Mouse (Mus musculus): ENCODE measurements around the gene Zmym6. TPM values are rescaled to one million over a fixed set of nuclear protein-coding genes. Genes with fewer than 3 reads are reported as not detected.

Zmym6 gene
- total RNA-seq, 2 experiments from 2014 or later = 12.4 to 20.7 TPM

GRCm38 (mm10) chr4:127110570-127110969, 33.4 kb downstream of the Zmym6 start:
- ATAC-seq (replicated peaks; ENCODE audit: poor library complexity, severe bottlenecking) = no peak

GRCm38 (mm10) chr4:127123391-127123790, 46.2 kb downstream of the Zmym6 start, which contains the start of gene Tmem35b:
Gene Tmem35b, plus strand, starts transcription at chr4:127123691.
- no peak for ATAC-seq (replicated peaks; ENCODE audit: poor library complexity, severe bottlenecking)

- no peak for ATAC-seq (replicated peaks; ENCODE audit: poor library complexity, severe bottlenecking)
Observed at GRCm38 (mm10) chr4:127124331-127124730, 47.1 kb downstream of the Zmym6 start.

- ATAC-seq (replicated peaks; ENCODE audit: poor library complexity, severe bottlenecking) = peak; percentile 99
Observed at GRCm38 (mm10) chr4:127125834-127126463, 48.8 kb downstream of the Zmym6 start.

GRCm38 (mm10) chr4:127134687-127135086, 57.5 kb downstream of the Zmym6 start:
- no peak for ATAC-seq (replicated peaks; ENCODE audit: poor library complexity, severe bottlenecking)

GRCm38 (mm10) chr4:127137591-127137990, 60.4 kb downstream of the Zmym6 start:
- ATAC-seq (replicated peaks; ENCODE audit: poor library complexity, severe bottlenecking) = no peak

GRCm38 (mm10) chr4:127138486-127138885, 61.3 kb downstream of the Zmym6 start:
- no peak for ATAC-seq (replicated peaks; ENCODE audit: poor library complexity, severe bottlenecking)

- ATAC-seq (replicated peaks; ENCODE audit: poor library complexity, severe bottlenecking) = no peak
Observed at GRCm38 (mm10) chr4:127150031-127150430, 72.8 kb downstream of the Zmym6 start.

GRCm38 (mm10) chr4:127153345-127153744, 76.2 kb downstream of the Zmym6 start:
- ATAC-seq (replicated peaks; ENCODE audit: poor library complexity, severe bottlenecking) = no peak

- no peak for ATAC-seq (replicated peaks; ENCODE audit: poor library complexity, severe bottlenecking)
Observed at GRCm38 (mm10) chr4:127155757-127156156, 78.6 kb downstream of the Zmym6 start.

GRCm38 (mm10) chr4:127157746-127158145, 80.6 kb downstream of the Zmym6 start:
- no peak for ATAC-seq (replicated peaks; ENCODE audit: poor library complexity, severe bottlenecking)

- no peak for ATAC-seq (replicated peaks; ENCODE audit: poor library complexity, severe bottlenecking)
Observed at GRCm38 (mm10) chr4:127163926-127164325, 86.7 kb downstream of the Zmym6 start.

GRCm38 (mm10) chr4:127167096-127167495, 89.9 kb downstream of the Zmym6 start:
- no peak for ATAC-seq (replicated peaks; ENCODE audit: poor library complexity, severe bottlenecking)

- no peak for ATAC-seq (replicated peaks; ENCODE audit: poor library complexity, severe bottlenecking)
Observed at GRCm38 (mm10) chr4:127167731-127168130, 90.5 kb downstream of the Zmym6 start.

GRCm38 (mm10) chr4:127168211-127168913, 91.2 kb downstream of the Zmym6 start:
- ATAC-seq (replicated peaks; ENCODE audit: poor library complexity, severe bottlenecking) = peak; percentile 52

GRCm38 (mm10) chr4:127168914-127169345, 91.7 kb downstream of the Zmym6 start, which contains the start of gene Dlgap3:
Gene Dlgap3, plus strand, starts transcription at chr4:127169204.
- peak; percentile 16 for ATAC-seq (replicated peaks; ENCODE audit: poor library complexity, severe bottlenecking)

- ATAC-seq (replicated peaks; ENCODE audit: poor library complexity, severe bottlenecking) = peak; percentile 56
Observed at GRCm38 (mm10) chr4:127169346-127170221, 92.4 kb downstream of the Zmym6 start.

GRCm38 (mm10) chr4:127170866-127171265, 93.7 kb downstream of the Zmym6 start:
- ATAC-seq (replicated peaks; ENCODE audit: poor library complexity, severe bottlenecking) = no peak

- no peak for ATAC-seq (replicated peaks; ENCODE audit: poor library complexity, severe bottlenecking)
Observed at GRCm38 (mm10) chr4:127171341-127171905, 94.2 kb downstream of the Zmym6 start.

GRCm38 (mm10) chr4:127172119-127172518, 94.9 kb downstream of the Zmym6 start:
- ATAC-seq (replicated peaks; ENCODE audit: poor library complexity, severe bottlenecking) = no peak

Measured in granulocyte monocyte progenitor cell, adult 5-6 weeks (primary cell).